Mouse (Mus musculus): ENCODE data around the gene Taok3.

Taok3 gene

GRCm38 (mm10) chr5:117119777-117120488 is at the start of gene Taok3:
TSS of gene Taok3 (plus strand) at chr5:117120129.
- DNase-seq (ENCODE audit: low read depth, low spot score) = peak; percentile 100

GRCm38 (mm10) chr5:117087718-117088117 is 32.2 kb upstream of the Taok3 start:
- DNase-seq (ENCODE audit: low read depth, low spot score) = no peak

- DNase-seq (ENCODE audit: low read depth, low spot score) = no peak
Measured at GRCm38 (mm10) chr5:117089147-117089546, 30.8 kb upstream of the Taok3 start.

GRCm38 (mm10) chr5:117089786-117090185 is 30.1 kb upstream of the Taok3 start:
- no peak for DNase-seq (ENCODE audit: low read depth, low spot score)

GRCm38 (mm10) chr5:117094431-117094830 is 25.5 kb upstream of the Taok3 start:
- peak; percentile 70 for DNase-seq (ENCODE audit: low read depth, low spot score)

GRCm38 (mm10) chr5:117096716-117097115 is 23.2 kb upstream of the Taok3 start:
- DNase-seq (ENCODE audit: low read depth, low spot score) = peak; percentile 66

- DNase-seq (ENCODE audit: low read depth, low spot score) = no peak
Measured at GRCm38 (mm10) chr5:117099008-117099407, 20.9 kb upstream of the Taok3 start.

GRCm38 (mm10) chr5:117099742-117100141 is 20.2 kb upstream of the Taok3 start:
- DNase-seq (ENCODE audit: low read depth, low spot score) = no peak

- no peak for DNase-seq (ENCODE audit: low read depth, low spot score)
Measured at GRCm38 (mm10) chr5:117103194-117103929, 16.6 kb upstream of the Taok3 start.

- no peak for DNase-seq (ENCODE audit: low read depth, low spot score)
Measured at GRCm38 (mm10) chr5:117104329-117104728, 15.6 kb upstream of the Taok3 start.

GRCm38 (mm10) chr5:117105761-117106160 is 14.2 kb upstream of the Taok3 start:
- no peak for DNase-seq (ENCODE audit: low read depth, low spot score)

- DNase-seq (ENCODE audit: low read depth, low spot score) = no peak
Measured at GRCm38 (mm10) chr5:117108292-117108691, 11.6 kb upstream of the Taok3 start.

GRCm38 (mm10) chr5:117108731-117109130 is 11.2 kb upstream of the Taok3 start:
- no peak for DNase-seq (ENCODE audit: low read depth, low spot score)

- DNase-seq (ENCODE audit: low read depth, low spot score) = peak; percentile 48
Measured at GRCm38 (mm10) chr5:117109522-117109921, 10.4 kb upstream of the Taok3 start.

GRCm38 (mm10) chr5:117111064-117111773 is 8.7 kb upstream of the Taok3 start:
- no peak for DNase-seq (ENCODE audit: low read depth, low spot score)

GRCm38 (mm10) chr5:117111774-117112112 is 8.2 kb upstream of the Taok3 start:
- DNase-seq (ENCODE audit: low read depth, low spot score) = no peak

- no peak for DNase-seq (ENCODE audit: low read depth, low spot score)
Measured at GRCm38 (mm10) chr5:117113330-117113729, 6.6 kb upstream of the Taok3 start.

GRCm38 (mm10) chr5:117114581-117115192 is 5.2 kb upstream of the Taok3 start:
- DNase-seq (ENCODE audit: low read depth, low spot score) = peak; percentile 71

GRCm38 (mm10) chr5:117115193-117115767 is 4.6 kb upstream of the Taok3 start:
- peak; percentile 72 for DNase-seq (ENCODE audit: low read depth, low spot score)

GRCm38 (mm10) chr5:117115836-117116366 is 4.0 kb upstream of the Taok3 start, which contains the start of gene Suds3:
TSS of gene Suds3 (minus strand) at chr5:117116113.
- peak; percentile 95 for DNase-seq (ENCODE audit: low read depth, low spot score)

- DNase-seq (ENCODE audit: low read depth, low spot score) = no peak
Measured at GRCm38 (mm10) chr5:117116660-117117059, 3.3 kb upstream of the Taok3 start.
